ENCODE assay signal across 6 mouse cellular contexts in the genomic region with DNA sequence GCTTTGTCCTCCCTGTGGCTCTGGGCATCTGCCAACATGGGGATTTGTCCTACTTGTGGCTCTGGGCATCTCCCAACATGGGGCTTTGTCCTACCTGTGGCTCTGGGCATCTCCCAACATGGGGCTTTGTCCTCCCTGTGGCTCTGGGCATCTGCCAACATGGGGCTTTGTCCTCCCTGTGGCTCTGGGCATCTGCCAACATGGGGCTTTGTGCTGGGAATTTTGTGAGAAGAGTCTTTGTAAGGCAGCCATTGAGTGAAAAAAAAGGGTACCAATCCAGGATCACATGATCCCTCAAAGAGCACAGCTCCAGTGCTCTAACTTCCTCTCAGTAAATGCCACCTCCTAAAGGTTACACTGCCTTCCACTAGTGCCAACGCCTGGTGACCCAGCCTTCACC.
A peak's percentile ranks its signal among the peaks of the same experiment; 100 is the strongest.
DNase-seq lines count a peak whose midpoint lies in the region; ATAC-seq lines count a peak whose summit lies in the region.
"Not testable (repeated sequence)": the region's sequence is repeated elsewhere in the genome, so short reads cannot be mapped to it uniquely, and the experiment has no call there.

No protein-coding gene starts in this region.

- not testable (repeated sequence) for H3K4me3 ChIP-seq in forebrain, embryonic 14.5 days (ENCODE audit: low read depth, low read length)

- H3K36me3 ChIP-seq in forebrain, embryonic 14.5 days (ENCODE audit: control insufficient read depth, insufficient read depth, low read length), result not testable (repeated sequence)

- not testable (repeated sequence) for H3K9ac ChIP-seq in forebrain, embryonic 14.5 days (ENCODE audit: low read length)

- ATAC-seq in forebrain, embryonic 14.5 days, result not testable (repeated sequence)

- not testable (repeated sequence) for H3K27ac ChIP-seq in forebrain, embryonic 14.5 days (ENCODE audit: low read depth, low read length)

- not testable (repeated sequence) for H3K4me1 ChIP-seq in forebrain, embryonic 14.5 days (ENCODE audit: control insufficient read depth, insufficient read depth, low read length)

- H3K27me3 ChIP-seq in forebrain, embryonic 14.5 days (replicated peaks; ENCODE audit: control insufficient read depth, insufficient read depth, low read length), result not testable (repeated sequence)

- not testable (repeated sequence) for H3K9me3 ChIP-seq in forebrain, embryonic 14.5 days (replicated peaks; ENCODE audit: control insufficient read depth, low read length)

- WGBS in forebrain, embryonic 14.5 days, result 75% methylated on average over 1 of the region's 1 CpGs

- peak; percentile 9 for DNase-seq in Muller cell, postnatal 12 days (ENCODE audit: inconsistent ontology term)
- peak; percentile 16 for DNase-seq in forebrain, embryonic 14.5 days (ENCODE audit: low spot score)
- DNase-seq in layer of hippocampus, adult 11-12 months (ENCODE audit: low spot score), result peak; percentile 30
- peak; percentile 55 for DNase-seq in layer of hippocampus, adult 9-11 months
- DNase-seq in layer of hippocampus, postnatal 14 days (ENCODE audit: low spot score in 2 of 2), result peak; percentile 16 to 24
- peak; percentile 49 to 56 for DNase-seq in right cerebral cortex, postnatal 10 days (ENCODE audit: low spot score in 2 of 2)

- H3K4me2 ChIP-seq in forebrain, embryonic 14.5 days (ENCODE audit: low read length), result not testable (repeated sequence)
